Mouse (Mus musculus) bone marrow macrophage, adult 2 months (primary cell): ENCODE data around the gene Fezf1.

Experiments
- CTCF ChIP-seq: IDR thresholded peaks from 2 replicates; pipeline ENCODE4 v1.5.1; 2012; ENCODE audit warnings: low read depth, mild to moderate bottlenecking, low read length, moderate library complexity
- POLR2A ChIP-seq: IDR thresholded peaks from 2 replicates; pipeline ENCODE4 v1.6.1; 2012; ENCODE audit warnings: mild to moderate bottlenecking, low read depth, low read length, borderline replicate concordance

- TF ChIP-seq POLR2A = no peak
- TF ChIP-seq CTCF = no peak
Observed at GRCm38 (mm10) chr6:23243821-23244760, 4.1 kb downstream of the Fezf1 start.
